Mouse (Mus musculus) bone marrow macrophage, adult 2 months (primary cell): ENCODE results near the gene Sphkap.

Experiments
- CTCF ChIP-seq: IDR thresholded peaks from 2 replicates; pipeline ENCODE4 v1.5.1; 2012; ENCODE audit warnings: low read depth, mild to moderate bottlenecking, low read length, moderate library complexity
- POLR2A ChIP-seq: IDR thresholded peaks from 2 replicates; pipeline ENCODE4 v1.6.1; 2012; ENCODE audit warnings: mild to moderate bottlenecking, low read depth, low read length, borderline replicate concordance

DNA sequence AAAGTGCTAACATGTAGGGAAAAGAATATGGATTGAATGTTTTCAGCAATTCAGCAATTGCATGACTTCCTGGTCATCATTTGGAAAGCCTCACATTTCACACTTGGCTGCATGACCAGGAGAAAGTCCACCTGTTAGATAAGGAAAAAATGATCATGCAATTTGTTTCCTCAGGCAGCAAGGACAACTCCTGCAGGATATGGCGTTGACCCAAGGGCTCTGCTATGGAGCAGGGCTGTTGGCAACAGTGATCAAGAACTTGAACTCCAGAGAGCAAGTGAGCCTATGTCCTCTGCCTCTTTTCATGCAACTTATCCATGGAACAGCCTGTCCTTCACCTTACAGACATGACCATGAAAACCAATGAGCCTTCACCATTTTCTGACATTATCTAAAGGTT is 198.0 kb downstream of the Sphkap start:
- TF ChIP-seq CTCF (no peak), POLR2A (no peak)
